Mouse (Mus musculus) c-Kit-negative CD71-positive TER-119-positive erythroid progenitor cells, embryonic 14.5 days (primary cell): Measurements from ENCODE around the gene Ppp4r1.

Source experiments
- DNase-seq: peaks from one replicate; pipeline ENCODE4 v3.0.0-alpha.2; 2013; ENCODE audit warnings: low read depth, low spot score

Gene Ppp4r1

GRCm38 (mm10) chr17:65802026-65802425 is 19.7 kb downstream of the Ppp4r1 start:
- DNase-seq = no peak

- no peak for DNase-seq
These were observed 23.6 kb downstream of the Ppp4r1 start for GRCm38 (mm10) chr17:65805966-65806365.

- no peak for DNase-seq
These were observed 24.0 kb downstream of the Ppp4r1 start for GRCm38 (mm10) chr17:65806416-65806815.

- DNase-seq = no peak
These were observed 28.7 kb downstream of the Ppp4r1 start for GRCm38 (mm10) chr17:65811032-65811431.

GRCm38 (mm10) chr17:65813763-65814162 is 31.4 kb downstream of the Ppp4r1 start:
- no peak for DNase-seq

- DNase-seq = no peak
These were observed 37.8 kb downstream of the Ppp4r1 start for GRCm38 (mm10) chr17:65820197-65820596.

- no peak for DNase-seq
These were observed 40.0 kb downstream of the Ppp4r1 start for GRCm38 (mm10) chr17:65822423-65822822.

GRCm38 (mm10) chr17:65824246-65824645 is 41.9 kb downstream of the Ppp4r1 start:
- no peak for DNase-seq

- DNase-seq = no peak
These were observed 43.9 kb downstream of the Ppp4r1 start for GRCm38 (mm10) chr17:65826257-65826656.

- no peak for DNase-seq
These were observed 44.9 kb downstream of the Ppp4r1 start for GRCm38 (mm10) chr17:65827119-65827840.

- DNase-seq = no peak
These were observed 45.5 kb downstream of the Ppp4r1 start for GRCm38 (mm10) chr17:65827904-65828303.

GRCm38 (mm10) chr17:65828951-65829350 is 46.6 kb downstream of the Ppp4r1 start:
- DNase-seq = no peak

GRCm38 (mm10) chr17:65830216-65830863 is 48.0 kb downstream of the Ppp4r1 start:
- DNase-seq = no peak

GRCm38 (mm10) chr17:65833891-65834290 is 51.5 kb downstream of the Ppp4r1 start:
- DNase-seq = no peak

GRCm38 (mm10) chr17:65836746-65837145 is 54.4 kb downstream of the Ppp4r1 start:
- DNase-seq = no peak

- DNase-seq = no peak
These were observed 57.3 kb downstream of the Ppp4r1 start for GRCm38 (mm10) chr17:65839541-65840256.

- no peak for DNase-seq
These were observed 60.5 kb downstream of the Ppp4r1 start for GRCm38 (mm10) chr17:65842669-65843381.

GRCm38 (mm10) chr17:65845423-65845822 is 63.0 kb downstream of the Ppp4r1 start:
- no peak for DNase-seq

- no peak for DNase-seq
These were observed 65.5 kb downstream of the Ppp4r1 start for GRCm38 (mm10) chr17:65847694-65848449.

- DNase-seq = no peak
These were observed 68.1 kb downstream of the Ppp4r1 start for GRCm38 (mm10) chr17:65850487-65850886.

- no peak for DNase-seq
These were observed 69.4 kb downstream of the Ppp4r1 start for GRCm38 (mm10) chr17:65851749-65852148.
